Mouse (Mus musculus) small intestine, adult 2 months (tissue): ENCODE results near the gene Capn8.

Experiments used
- CTCF ChIP-seq: fragments of 200-500 bp; IDR thresholded peaks from 2 replicates; pipeline ENCODE4 v1.5.1; 2012; ENCODE audit warnings: low read depth, mild to moderate bottlenecking, control low read depth, inconsistent platforms, low read length, moderate library complexity, mixed read lengths; ENCODE audit not compliant: insufficient replicate concordance, insufficient read length; ENCODE audit errors: extremely low read depth
- POLR2A ChIP-seq: fragments of 200-500 bp; IDR thresholded peaks from 2 replicates; pipeline ENCODE4 v1.6.1; 2012; ENCODE audit warnings: low read depth, mild to moderate bottlenecking, control low read depth, inconsistent platforms, low read length, moderate library complexity

DNA sequence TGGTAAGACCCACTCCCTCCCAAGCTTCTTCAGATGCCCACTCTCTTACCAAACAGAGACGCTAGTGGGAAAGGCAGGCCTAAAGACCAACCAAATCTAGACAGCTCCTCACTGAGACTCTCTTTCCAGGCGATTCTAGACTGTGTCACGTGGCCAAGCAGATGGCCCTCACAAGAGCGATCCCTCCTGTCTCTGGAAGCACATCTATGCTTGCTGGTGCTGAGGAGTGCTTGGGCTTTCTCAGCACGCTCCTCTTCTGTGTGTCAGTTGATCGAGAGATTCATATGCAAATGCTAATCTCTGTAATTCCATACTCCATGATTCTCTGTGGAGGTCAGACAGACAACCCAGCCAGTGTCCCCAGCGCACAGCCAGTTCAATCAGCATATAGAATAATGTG is 26.7 kb downstream of the Capn8 start:
- no peak for TF ChIP-seq POLR2A
- TF ChIP-seq CTCF, result no peak
